Mouse (Mus musculus) kidney, adult 2 months (tissue): ENCODE results near the gene Eva1c. TPM values are rescaled to one million over a fixed set of nuclear protein-coding genes. Genes with fewer than 3 reads are reported as not detected.
A peak's percentile ranks its signal among the peaks of the same experiment; 100 is the strongest.

ENCODE experiments used
- DNase-seq: peaks from one replicate; pipeline ENCODE4 v3.0.0; 2021
- H3K27ac ChIP-seq: fragments of 200-500 bp; 2 replicates; pipeline ENCODE4 v1.5.1; 2012; ENCODE audit warnings: low read depth, low read length, control low read depth, inconsistent platforms; ENCODE audit not compliant: insufficient read depth
- H3K27me3 ChIP-seq: fragments of 200-500 bp; replicated peaks from 2 replicates; pipeline ENCODE4 v1.6.1; 2012; ENCODE audit warnings: mild to moderate bottlenecking, moderate library complexity, low read length, inconsistent platforms; ENCODE audit not compliant: control insufficient read depth, insufficient read depth
- H3K36me3 ChIP-seq: fragments of 200-500 bp; 2 replicates; pipeline ENCODE4 v1.6.1; 2012; ENCODE audit warnings: mild to moderate bottlenecking, moderate library complexity, low read length, inconsistent platforms; ENCODE audit not compliant: control insufficient read depth, insufficient read depth
- H3K4me1 ChIP-seq: fragments of 200-500 bp; 2 replicates; pipeline ENCODE4 v1.6.1; 2011; ENCODE audit warnings: low read length; ENCODE audit not compliant: control insufficient read depth, insufficient read depth
- H3K4me3 ChIP-seq: fragments of 200-500 bp; 2 replicates; pipeline ENCODE4 v1.5.1; 2011; ENCODE audit warnings: mild to moderate bottlenecking, low read depth, low read length, control low read depth; ENCODE audit not compliant: insufficient read depth
- CTCF ChIP-seq: fragments of 200-500 bp; conservative IDR thresholded peaks from 2 replicates; pipeline ENCODE4 v1.5.1; 2011; ENCODE audit warnings: low read depth, mild to moderate bottlenecking, control low read depth, low read length, moderate library complexity, mixed read lengths; ENCODE audit not compliant: insufficient read depth, insufficient read length
- POLR2A ChIP-seq: fragments of 200-500 bp; IDR thresholded peaks from one replicate; pipeline ENCODE4 v1.6.1; 2011; ENCODE audit warnings: low read depth, low read length, control low read depth
- WGBS: fragments of 180-500 bp; shearing (Covaris S2); methylation state at CpG from one replicate; pipeline ENCODE4 v1.1.7; 2018; 5-methylcytosine and 5-hydroxymethylcytosine counted together
- polyA plus RNA-seq: library from polyadenylated mRNA; depleted of rRNA; stranded (reverse); fragments of >200 nt; gene quantifications from 2 replicates; pipeline ENCODE4 v1.2.3, GENCODE M21; 2012

The Eva1c gene
- polyA plus RNA-seq, 1 experiment: 5.8 TPM

DNA sequence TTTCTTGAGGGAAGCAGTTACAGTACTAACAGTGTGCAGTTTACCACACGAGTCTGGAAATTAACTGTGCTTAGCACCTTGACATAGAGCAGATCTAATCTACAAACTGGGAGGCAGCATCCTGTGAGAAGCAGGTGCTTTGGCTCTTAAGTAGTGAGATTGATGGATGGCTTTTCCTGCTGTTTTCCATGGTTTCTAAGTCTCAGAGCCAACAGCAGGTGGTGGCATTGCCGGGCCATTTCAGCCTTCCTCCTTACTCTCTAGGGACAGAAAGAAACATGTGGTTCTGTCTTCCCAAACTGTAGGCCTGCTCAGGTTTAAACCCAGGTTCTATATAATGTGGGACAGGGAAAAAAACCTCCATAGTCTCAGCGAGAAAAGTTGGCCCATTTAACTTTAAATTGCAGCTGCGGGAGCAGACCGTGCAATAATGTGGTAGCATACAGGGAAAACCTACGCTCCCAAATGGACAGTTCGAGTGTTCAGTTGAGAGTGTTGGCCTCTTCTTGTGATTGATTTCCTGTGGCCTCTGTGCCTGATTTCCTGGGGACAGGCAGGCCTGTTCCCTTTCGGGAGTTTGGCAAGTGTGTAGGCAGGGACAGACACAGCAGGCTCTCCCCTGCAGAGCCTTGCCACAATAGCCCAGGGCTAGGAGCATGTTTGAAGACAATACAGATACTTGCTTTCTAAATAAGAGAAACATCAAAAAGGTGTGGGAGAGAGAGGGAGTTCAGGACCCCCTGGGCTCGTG, 6.7 kb downstream of the Eva1c start:
- Histone ChIP-seq H3K27ac (no peak overlapping the region), H3K4me3 (no peak overlapping the region), H3K4me1 (no peaks in the 10 kb centered on the region), H3K36me3 (no peaks in the 10 kb centered on the region), H3K27me3 (no peaks in the 10 kb centered on the region)
- no peak for TF ChIP-seq POLR2A
- no peak for TF ChIP-seq CTCF
- WGBS: 65% methylated on average over 9 of the region's 9 CpGs
- DNase-seq: no peak

DNA sequence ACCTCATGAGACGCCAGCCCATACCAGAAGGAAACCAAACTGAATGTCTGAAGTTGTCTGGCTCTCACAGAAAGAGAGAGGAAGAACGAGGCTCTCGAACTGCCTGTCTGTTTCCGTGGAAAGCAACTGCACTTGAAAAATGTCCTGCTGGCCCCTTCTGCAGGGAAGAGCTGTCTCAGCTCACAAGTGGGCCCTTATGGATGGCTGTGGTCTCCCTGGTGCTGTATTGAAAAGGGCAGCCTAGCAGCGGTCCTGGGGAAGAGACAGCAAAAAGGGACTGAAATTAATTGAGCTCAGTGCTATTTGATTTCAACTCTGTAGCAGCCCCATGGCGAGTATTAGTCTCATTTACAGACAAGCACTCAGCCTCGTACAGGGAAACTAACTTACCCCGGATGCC, 10.9 kb downstream of the Eva1c start:
- 83% methylated on average over 8 of the region's 8 CpGs for WGBS
- no peaks in the 10 kb centered on the region for H3K27me3 ChIP-seq
- no peak overlapping the region for H3K27ac ChIP-seq
- DNase-seq: no peak
- TF ChIP-seq POLR2A (no peak), CTCF (no peak)
- no peak overlapping the region for H3K4me3 ChIP-seq
- no peaks in the 10 kb centered on the region for H3K36me3 ChIP-seq
- H3K4me1 ChIP-seq: no peaks in the 10 kb centered on the region

DNA sequence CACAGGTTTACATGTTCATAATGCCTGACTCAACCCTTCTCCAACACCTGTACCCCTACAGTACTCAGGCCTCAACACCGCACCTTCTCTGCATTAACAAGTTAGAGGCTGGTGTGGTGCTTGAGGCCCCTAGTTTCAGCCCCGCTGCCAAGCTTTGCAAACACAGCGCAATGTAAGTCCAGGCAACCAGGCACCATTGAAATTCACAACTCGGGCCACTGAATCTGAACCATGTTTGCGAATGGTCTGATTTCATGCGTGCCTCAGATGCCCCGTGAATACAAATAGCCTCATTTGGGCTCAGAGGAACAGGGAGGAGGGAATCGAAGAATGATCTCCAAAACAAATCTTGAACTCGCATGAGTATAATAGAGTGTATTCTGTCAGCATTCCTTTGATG, 15.6 kb downstream of the Eva1c start:
- DNase-seq: no peak
- WGBS: 44% methylated on average over 9 of the region's 9 CpGs
- no peaks in the 10 kb centered on the region for H3K4me1 ChIP-seq

DNA sequence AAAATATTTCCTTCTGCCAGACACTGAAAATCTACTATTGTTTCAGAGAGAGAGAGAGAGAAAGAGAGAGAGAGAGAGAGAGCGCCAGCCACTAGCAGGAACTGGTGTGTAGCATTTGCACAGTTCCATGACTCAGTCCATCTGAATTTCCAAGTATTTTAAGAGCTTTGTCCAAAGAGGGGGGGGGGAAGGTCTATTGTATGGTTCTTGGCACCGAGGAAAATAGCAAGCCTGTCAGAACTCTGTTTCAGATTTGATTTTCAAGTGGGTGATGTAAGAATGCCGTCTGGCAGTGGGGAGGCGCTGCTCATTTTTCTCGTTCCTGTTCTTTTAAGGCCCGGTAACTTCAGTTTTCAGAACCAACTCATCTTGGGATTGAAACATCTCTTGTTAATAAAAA, 18.5 kb downstream of the Eva1c start:
- Histone ChIP-seq H3K27ac (no peak overlapping the region), H3K36me3 (no peaks in the 10 kb centered on the region), H3K27me3 (no peaks in the 10 kb centered on the region), H3K4me1 (no peaks in the 10 kb centered on the region), H3K4me3 (no peak overlapping the region)
- no peak for DNase-seq
- TF ChIP-seq CTCF (no peak), POLR2A (no peak)
- WGBS: 73% methylated on average over 6 of the region's 6 CpGs

More for the DNA sequence above, 15.6 kb downstream of the Eva1c start:
- H3K4me3 ChIP-seq: no peak overlapping the region
- no peaks in the 10 kb centered on the region for H3K27me3 ChIP-seq
- no peaks in the 10 kb centered on the region for H3K36me3 ChIP-seq
- H3K27ac ChIP-seq: no peak overlapping the region
- TF ChIP-seq POLR2A: no peak
- TF ChIP-seq CTCF: no peak

DNA sequence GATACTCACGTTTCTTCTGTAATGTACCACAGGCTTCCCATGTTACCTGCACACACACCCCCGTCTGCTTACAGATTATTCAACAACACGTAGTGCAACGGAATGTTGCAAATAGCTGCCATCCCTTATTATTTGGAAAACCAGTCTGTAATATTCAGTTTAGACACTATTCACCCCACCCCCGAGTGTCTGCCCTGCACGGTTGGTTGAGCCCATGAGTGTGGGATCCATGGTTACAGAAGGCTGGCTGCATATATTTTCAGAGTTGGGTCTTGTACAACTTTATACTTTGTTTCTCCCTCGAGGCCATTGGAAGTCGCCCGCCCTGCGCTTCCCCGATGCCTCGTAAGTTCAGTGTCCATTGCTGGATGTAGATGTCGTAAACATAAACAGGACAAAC, 19.1 kb downstream of the Eva1c start:
- Histone ChIP-seq H3K4me1 (no peaks in the 10 kb centered on the region), H3K4me3 (no peak overlapping the region), H3K27ac (no peak overlapping the region), H3K27me3 (no peaks in the 10 kb centered on the region), H3K36me3 (no peaks in the 10 kb centered on the region)
- DNase-seq: no peak
- TF ChIP-seq POLR2A (no peak), CTCF (no peak)
- WGBS: 50% methylated on average over 13 of the region's 13 CpGs

DNA sequence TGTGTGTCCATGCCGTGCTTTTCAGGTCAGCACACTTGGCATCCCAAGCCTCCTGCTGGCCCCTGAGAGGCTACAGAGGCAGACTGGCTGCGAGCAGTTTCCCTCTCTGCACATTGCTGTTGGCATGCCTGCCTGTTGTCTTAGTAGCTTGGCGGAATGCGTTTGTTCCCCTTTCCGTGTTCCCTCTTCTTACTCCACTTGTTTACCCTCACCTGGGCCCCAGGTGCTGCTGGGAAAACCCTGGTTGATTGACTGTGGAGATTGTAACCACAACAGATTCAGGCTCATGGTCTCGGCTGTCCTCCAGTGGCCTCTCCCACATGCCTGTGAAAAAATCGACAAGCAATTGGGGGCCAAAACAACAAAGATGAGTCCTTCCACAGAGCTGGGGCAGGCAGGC, 22.2 kb downstream of the Eva1c start:
- Histone ChIP-seq H3K4me3 (no peak overlapping the region), H3K27ac (0 out of 2 replicates have a peak overlapping the region, but pooled peaks have one; percentile 17), H3K4me1 (no peaks in the 10 kb centered on the region), H3K36me3 (no peaks in the 10 kb centered on the region), H3K27me3 (no peaks in the 10 kb centered on the region)
- TF ChIP-seq POLR2A: no peak
- TF ChIP-seq CTCF: no peak
- peak; percentile 32 for DNase-seq
- WGBS: 59% methylated on average over 7 of the region's 7 CpGs

DNA sequence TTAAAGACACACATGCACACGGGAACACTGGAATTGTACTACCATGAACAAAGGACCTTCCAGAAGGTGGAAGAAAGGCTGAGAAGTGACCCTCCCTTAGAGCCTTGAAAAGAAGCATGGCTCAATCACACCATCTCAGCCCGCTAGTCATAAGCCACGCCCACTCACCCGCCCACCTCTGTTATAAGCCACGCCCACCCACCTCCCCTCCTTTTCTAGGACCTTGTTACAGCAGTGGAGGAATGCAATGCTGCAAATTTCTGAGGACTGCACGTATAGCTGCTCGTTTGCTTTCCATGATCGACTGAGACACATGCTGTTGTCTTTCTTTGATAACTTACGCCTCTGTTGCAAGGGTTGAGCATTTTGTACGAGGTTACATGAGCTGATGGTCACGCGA, 22.7 kb downstream of the Eva1c start:
- DNase-seq: no peak
- no peaks in the 10 kb centered on the region for H3K4me1 ChIP-seq
- no peaks in the 10 kb centered on the region for H3K27me3 ChIP-seq
- H3K27ac ChIP-seq: 0 out of 2 replicates have a peak overlapping the region, but pooled peaks have one; percentile 17
- H3K4me3 ChIP-seq: no peak overlapping the region
- no peaks in the 10 kb centered on the region for H3K36me3 ChIP-seq
- TF ChIP-seq CTCF (no peak), POLR2A (no peak)
- 63% methylated on average over 12 of the region's 12 CpGs for WGBS

DNA sequence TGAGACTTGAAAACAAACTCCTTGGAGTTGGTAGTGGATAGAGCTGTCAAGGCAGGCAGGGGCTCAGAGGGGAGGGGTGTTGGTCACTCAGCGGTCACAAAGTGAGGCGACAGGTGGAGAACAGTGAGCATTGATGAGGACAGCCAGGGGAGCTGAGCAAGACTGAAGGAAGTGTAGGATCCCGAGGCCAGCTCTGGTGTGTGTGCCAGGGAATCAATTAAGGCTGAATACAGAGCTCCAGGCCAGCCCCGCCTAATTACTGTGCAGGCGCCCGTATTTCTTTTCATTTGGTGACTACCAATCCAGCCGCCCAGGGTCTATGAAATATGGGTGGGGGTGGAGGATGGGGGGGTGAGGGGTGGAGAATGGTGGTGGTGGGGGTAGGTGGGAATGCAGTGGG, 24.4 kb downstream of the Eva1c start:
- 61% methylated on average over 7 of the region's 7 CpGs for WGBS

More for the DNA sequence above, 24.4 kb downstream of the Eva1c start:
- Histone ChIP-seq H3K4me1 (no peaks in the 10 kb centered on the region), H3K27me3 (no peaks in the 10 kb centered on the region), H3K4me3 (no peak overlapping the region), H3K36me3 (no peaks in the 10 kb centered on the region), H3K27ac (no peak overlapping the region)
- no peak for DNase-seq
- no peak for TF ChIP-seq POLR2A
- TF ChIP-seq CTCF: no peak
